Mouse (Mus musculus) adrenal gland, postnatal 36 days (tissue): ENCODE data around the gene Nlgn1. TPM values are rescaled to one million over a fixed set of nuclear protein-coding genes. Genes with fewer than 3 reads are reported as not detected.

Experiments
- DNase-seq, 2 experiments: peaks; one replicate each; pipeline ENCODE4 v3.0.0; 2021; ENCODE audit warnings: mixed read lengths in 1 of 2
- long read RNA-seq, 2 experiments: library from polyadenylated mRNA; stranded (forward); transcript quantifications; one replicate each; pipeline ENCODE4 v2.0.0; 2021; ENCODE audit warnings: borderline sequencing depth in 2 of 2
- total RNA-seq, 2 experiments: library from RNA; stranded (reverse); gene quantifications; 2 replicates each; pipeline ENCODE4 v1.2.3; 2021

The Nlgn1 gene
- 1 to 10 TPM in 1 of 2 experiments, under 1 TPM in 1; 0.86 to 1.2 TPM for total RNA-seq
- long read RNA-seq, experiment 1, result 0 reads
- long read RNA-seq, experiment 2, result 0 reads

- no peak for DNase-seq
Measured at GRCm38 (mm10) chr3:26332400-26333238, at the start of gene Nlgn1. Gene Nlgn1 (minus strand): TSS chr3:26332460.

- no peak for DNase-seq
Measured at GRCm38 (mm10) chr3:26378272-26378671, 46.0 kb upstream of the Nlgn1 start.

GRCm38 (mm10) chr3:26355082-26355481, 22.8 kb upstream of the Nlgn1 start:
- DNase-seq, result no peak

- DNase-seq, result no peak
Measured at GRCm38 (mm10) chr3:26354483-26355030, 22.3 kb upstream of the Nlgn1 start.

DNA sequence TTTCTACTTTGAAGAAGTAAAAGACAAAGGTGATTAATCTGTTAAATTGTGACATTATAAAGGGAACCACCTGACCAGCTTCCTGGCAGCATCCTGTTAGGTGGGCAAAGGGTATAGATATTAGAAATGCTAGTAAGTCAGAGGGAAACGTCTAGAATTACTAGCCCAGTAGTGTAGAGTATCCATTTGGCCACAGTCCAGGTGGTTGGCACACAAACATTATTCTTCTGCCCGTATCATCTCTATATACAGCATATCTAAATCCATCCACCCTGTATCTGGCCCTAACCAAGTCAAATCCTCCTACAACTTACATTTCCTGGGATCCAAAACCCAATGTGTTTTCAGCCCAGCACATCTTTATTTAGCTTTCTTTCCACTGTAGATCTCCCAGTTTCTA, 5.2 kb upstream of the Nlgn1 start:
- no peak for DNase-seq

DNA sequence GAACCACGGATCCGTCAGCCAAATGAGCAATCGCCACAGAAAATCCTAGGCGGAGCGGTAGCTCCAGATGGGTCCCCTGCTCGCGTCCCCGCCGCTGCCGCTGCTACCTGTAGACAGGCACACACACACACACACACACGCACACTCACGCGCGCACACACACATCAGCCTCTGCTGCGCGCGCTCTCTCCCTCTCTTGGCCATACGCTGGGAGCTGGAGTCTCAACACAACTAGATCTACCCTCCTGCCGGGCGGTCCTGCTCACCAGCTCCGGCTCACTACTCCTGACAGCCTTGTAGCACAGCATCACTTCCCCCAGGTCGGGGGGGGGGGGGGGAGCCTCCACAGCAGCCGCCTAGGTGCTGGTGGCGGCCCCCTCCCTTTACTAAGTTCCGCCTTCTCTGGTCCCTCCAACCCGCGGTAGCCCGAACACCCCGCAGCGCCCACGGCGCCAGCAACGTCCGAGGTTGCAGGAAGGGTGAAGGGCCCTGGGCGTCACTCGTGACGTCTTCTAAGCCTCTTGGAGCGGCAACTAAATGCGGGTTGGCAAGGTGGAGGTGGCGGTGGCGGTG, 1.1 kb upstream of the Nlgn1 start:
- DNase-seq, result no peak

DNA sequence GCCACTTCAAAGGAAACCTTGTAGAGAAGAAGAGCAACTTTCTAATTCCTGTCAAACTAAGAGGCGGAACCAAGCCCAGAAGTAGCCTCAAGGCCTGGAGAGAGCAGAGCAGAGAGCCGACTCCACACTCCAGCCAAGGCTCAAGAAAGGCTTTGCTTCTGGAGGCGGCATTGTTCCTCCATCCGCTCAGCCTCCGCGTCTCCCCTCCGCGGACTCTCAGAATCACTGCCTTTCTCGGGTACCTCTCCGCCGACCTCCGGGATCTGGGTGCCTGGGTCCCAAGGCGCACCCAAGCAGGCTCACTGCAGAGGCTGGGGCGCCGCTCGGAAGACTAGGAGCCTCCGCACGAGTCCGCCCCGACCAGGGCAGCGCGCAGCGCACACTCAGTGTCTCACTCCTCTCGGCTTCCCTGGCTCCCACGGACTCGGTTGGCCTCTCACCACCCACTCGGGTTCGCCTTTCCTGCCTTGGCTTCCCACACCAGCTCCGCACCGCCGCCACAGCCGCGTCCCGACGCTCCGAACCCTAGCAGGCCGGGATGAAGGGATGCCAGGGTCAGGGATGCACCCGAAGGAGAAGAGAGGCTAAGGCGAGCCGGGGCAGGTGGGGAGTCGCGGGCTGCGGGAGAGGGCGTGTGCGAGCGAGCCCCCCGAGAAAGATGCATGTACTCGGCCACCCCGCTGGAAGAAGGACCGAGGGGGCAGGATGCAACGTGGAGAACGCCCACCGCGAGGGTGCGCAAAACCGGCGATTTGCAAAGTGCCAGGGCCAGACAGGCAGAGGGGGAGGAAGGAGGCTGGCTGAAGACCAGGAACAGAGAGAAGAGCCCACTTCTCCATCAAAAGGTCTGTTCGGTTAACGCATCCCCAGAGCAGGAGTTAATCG, 841 bp downstream of the Nlgn1 start:
- no peak for DNase-seq

DNA sequence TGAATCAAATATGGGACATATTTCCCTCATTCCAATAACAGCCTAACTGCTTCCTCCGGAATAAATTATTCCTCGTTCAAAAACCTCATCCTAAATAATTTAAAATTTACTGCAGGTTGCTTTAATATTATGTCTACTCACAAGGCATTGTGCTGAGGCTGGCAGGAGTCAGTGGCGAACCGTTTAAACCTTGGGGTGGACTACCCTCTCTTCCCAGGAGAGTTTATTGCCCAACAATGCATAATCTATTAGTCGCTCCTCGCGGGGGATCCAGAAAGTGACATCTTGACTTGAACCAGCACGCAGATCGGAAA, 1.4 kb downstream of the Nlgn1 start:
- DNase-seq, result no peak

GRCm38 (mm10) chr3:26330019-26330418, 2.2 kb downstream of the Nlgn1 start:
- DNase-seq, result no peak

- no peak for DNase-seq
Measured at GRCm38 (mm10) chr3:26324510-26324909, 7.8 kb downstream of the Nlgn1 start.

DNA sequence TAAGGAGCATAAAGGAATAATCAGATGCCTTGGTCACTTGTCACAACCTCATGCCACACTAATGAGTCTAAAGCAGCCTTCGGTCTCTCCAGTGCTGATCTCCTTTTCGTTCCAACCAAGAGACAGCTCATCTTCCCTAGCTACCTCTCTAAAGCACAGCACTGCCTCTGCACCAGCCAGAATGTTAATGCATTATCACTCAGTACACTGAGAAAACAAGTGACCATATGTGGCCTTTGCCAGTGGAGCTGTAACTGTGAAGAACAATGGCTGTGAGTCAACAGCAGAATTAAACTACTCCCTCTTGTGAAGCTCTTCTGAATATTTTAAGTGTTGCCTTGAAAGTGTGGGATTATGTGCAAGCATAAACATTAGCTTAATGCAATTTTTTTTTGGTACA, 14.9 kb downstream of the Nlgn1 start:
- no peak for DNase-seq

GRCm38 (mm10) chr3:26297869-26298268, 34.4 kb downstream of the Nlgn1 start:
- no peak for DNase-seq

DNA sequence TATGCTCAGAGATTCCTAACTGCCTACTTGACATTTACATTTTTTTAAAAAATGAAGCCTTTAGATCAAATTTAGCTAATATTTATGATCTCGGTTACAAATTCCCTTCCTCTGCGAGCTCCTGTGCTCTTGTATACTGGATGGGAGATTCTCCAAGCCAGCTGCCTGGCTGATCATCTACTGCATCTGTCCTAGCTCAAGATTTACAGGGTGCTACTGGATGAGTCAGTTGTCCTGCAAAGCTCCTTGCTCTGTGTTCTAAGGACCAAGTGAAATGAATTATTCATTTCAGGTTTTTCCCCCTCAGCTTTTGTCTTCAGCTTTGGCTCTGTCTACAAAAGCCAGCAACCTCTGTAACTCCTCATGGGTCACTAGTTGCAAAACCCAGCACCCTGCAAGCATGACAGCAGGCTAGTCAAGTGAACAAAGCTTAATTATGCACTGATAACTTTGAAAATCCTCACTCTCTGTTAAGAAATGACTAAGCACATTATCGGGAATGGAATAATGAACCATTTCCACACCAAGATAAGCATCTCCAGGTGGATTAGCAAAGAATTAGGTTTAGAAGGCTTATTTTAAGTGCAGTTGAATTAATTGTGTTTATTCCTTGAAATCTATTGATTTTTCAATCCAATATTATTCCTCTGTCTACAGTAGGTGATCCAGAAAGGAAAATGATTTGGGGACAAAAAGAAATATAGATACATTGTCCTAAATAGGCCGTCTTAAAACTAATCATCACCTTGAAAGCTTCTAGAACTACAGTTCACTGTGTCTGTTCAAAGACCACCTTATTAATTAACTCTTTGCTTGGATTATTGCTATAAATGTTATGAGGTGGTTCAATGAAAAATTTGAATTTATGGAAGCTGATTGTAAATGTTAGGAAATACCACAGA, 61.1 kb downstream of the Nlgn1 start:
- DNase-seq, result peak; percentile 3 to 34

DNA sequence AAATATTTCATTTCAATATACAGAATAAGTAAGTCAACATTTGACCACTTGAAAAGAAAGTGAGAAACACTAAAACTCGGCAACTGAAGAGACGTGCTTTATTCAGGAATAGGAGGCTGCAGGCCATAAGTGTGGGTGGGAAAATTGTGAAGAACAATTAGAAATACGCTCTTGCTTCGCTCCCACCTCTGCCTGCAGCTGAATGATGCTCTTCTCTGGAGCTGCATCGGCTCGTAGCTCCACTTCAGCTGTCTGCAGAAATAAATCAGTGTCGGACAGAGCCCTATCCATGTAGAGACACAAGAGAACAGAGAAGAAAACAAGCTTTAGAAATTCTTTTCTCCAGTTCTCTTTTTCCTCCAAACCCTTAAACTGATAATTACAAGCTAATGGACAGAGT, 85.7 kb downstream of the Nlgn1 start:
- no peak for DNase-seq

GRCm38 (mm10) chr3:26243274-26243673, 89.0 kb downstream of the Nlgn1 start:
- DNase-seq, result no peak

DNA sequence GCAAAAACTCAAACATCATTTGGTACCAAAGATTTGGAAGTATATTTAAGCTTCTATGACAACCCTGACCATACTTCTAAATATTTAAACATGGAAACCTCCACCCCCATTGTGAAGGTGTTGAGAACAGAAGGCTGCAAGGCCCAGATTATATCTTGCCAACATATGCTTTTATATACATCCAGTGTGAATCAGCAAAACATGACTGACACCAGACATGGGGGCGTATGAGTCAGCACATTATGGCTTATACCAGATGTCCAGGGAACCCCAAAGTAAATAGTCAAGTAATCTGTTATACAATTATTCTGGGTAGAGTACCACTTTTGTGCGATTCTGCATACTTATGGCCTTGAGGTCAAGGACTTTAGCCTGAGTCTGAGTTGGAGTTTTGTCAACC, 102.3 kb downstream of the Nlgn1 start:
- DNase-seq, result peak in 1 of 2 experiments; percentile 14

DNA sequence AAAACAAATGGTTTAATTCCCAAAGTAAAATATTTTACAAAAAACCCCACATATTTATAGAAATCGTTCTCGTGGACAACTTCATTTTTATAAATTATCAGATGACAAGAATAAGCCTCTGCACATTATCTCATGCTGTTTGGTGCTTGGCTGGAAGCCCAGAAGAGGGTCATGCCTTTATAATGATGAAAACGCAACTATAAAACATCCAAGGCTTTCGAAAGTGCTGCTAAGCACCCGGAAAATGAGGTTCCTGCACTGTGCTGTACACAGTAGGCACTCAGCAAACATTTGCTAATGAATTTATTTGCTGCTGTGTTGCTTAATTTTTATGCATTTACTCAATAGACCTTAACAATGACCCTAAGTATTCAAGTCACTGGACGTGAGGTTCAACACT, 103.4 kb downstream of the Nlgn1 start:
- DNase-seq, result peak; percentile 70 to 77

DNA sequence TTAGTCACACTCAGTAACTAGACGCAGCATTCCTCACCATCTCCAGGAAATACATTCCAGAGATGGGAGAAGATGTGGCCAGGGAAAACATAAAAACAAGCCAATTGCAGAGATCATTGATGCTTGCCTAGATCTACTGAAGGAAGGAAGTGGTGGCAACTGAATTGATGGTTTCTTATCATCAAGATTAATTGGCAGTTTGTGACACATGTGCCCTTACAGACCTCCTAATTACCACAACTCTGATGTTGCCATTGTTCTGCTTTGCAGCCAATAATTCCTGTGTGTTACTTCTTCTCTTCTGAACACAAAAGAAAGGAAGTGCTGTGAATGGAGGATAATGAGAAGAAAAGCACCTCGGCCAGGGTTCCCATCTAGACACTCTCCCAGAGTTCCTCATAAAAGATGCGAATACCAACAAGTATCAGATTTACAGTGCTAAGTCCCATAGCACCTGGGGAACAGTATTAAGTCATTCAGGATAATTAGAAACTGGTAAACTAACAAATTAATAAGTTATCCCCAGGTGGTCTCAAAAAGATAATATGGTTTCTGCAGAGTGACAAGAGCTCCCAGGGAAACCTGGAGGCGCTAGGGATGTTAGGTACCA, 104.0 kb downstream of the Nlgn1 start:
- DNase-seq, result no peak

- DNase-seq, result no peak
Measured at GRCm38 (mm10) chr3:26223500-26223899, 108.8 kb downstream of the Nlgn1 start.

- peak; percentile 23 to 26 for DNase-seq
Measured at GRCm38 (mm10) chr3:26216231-26216630, 116.0 kb downstream of the Nlgn1 start.

DNA sequence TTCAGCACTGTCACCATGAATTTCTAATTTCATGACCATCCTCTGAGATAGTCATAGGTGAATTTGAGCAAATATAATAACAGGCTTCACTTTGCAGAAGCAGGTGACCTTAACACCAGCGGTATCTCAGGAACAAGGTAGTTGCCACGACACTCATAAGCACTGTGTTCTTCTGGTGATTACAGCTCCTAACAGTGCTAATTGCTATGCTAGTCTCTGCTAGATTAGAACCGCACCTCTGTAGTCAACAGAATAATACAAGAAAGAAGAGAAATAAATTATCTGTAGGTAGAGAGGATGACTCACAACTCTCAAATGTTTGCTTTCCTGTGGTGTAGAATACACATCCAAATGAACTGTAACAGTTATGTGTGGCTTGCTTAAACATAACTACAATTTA, 129.6 kb downstream of the Nlgn1 start:
- no peak for DNase-seq
